Mouse (Mus musculus) limb, embryonic 15.5 days (tissue): ENCODE measurements around the gene Kdsr. TPM values are rescaled to one million over a fixed set of nuclear protein-coding genes. Genes with fewer than 3 reads are reported as not detected.

Source experiments
- ATAC-seq: fragments of 200-750 bp; cut with Nextera tagmentation; 2 replicates; pipeline ENCODE4 v1.8.0; 2017; ENCODE audit warnings: low read depth, moderate TSS enrichment; ENCODE audit not compliant: insufficient number of reproducible peaks, low FRiP score, low TSS enrichment
- H3K27ac ChIP-seq: fragments of 300-500 bp; sonication (generic); 2 replicates; pipeline ENCODE4 v1.5.1; 2015; ENCODE audit warnings: moderate library complexity, mild to moderate bottlenecking, inconsistent platforms
- H3K27me3 ChIP-seq: fragments of 300-500 bp; sonication (generic); 2 replicates; pipeline ENCODE4 v1.6.1; 2015; ENCODE audit warnings: inconsistent platforms
- H3K36me3 ChIP-seq: fragments of 300-500 bp; sonication (generic); 2 replicates; pipeline ENCODE4 v1.6.1; 2015; ENCODE audit warnings: inconsistent platforms
- H3K4me1 ChIP-seq: fragments of 300-500 bp; sonication (generic); 2 replicates; pipeline ENCODE4 v1.6.1; 2015; ENCODE audit warnings: inconsistent platforms
- H3K4me2 ChIP-seq: fragments of 300-500 bp; sonication (generic); 2 replicates; pipeline ENCODE4 v1.6.1; 2015; ENCODE audit warnings: mild to moderate bottlenecking, inconsistent platforms
- H3K4me3 ChIP-seq: fragments of 300-500 bp; sonication (generic); 2 replicates; pipeline ENCODE4 v1.5.1; 2015; ENCODE audit warnings: mild to moderate bottlenecking, inconsistent platforms
- H3K9ac ChIP-seq: fragments of 300-500 bp; sonication (generic); 2 replicates; pipeline ENCODE4 v1.6.1; 2015; ENCODE audit warnings: inconsistent platforms
- H3K9me3 ChIP-seq: fragments of 300-500 bp; sonication (generic); 2 replicates; pipeline ENCODE4 v1.6.1; 2016; ENCODE audit warnings: inconsistent platforms
- WGBS: fragments of 180-500 bp; shearing (Covaris S2); methylation state at CpG from one replicate; pipeline ENCODE4 v1.1.7; 2015; 5-methylcytosine and 5-hydroxymethylcytosine counted together
- polyA plus RNA-seq: library from polyadenylated mRNA; unstranded; fragments of >200 nt; fragmentation: Nextera tagmentation; extraction: Ambion mirVana; gene quantifications from 2 replicates; pipeline ENCODE4 v1.2.1, GENCODE M21; 2015

Kdsr gene
- polyA plus RNA-seq, 1 experiment from 2014 or later, result 19.4 TPM

- H3K9ac ChIP-seq, result no peak overlapping the region
- H3K4me3 ChIP-seq, result no peak overlapping the region
- H3K9me3 ChIP-seq, result no peaks in the 10 kb centered on the region
- H3K27ac ChIP-seq, result no peak overlapping the region
- no peaks in the 10 kb centered on the region for H3K4me1 ChIP-seq
- H3K4me2 ChIP-seq, result no peak overlapping the region
- no peaks in the 10 kb centered on the region for H3K27me3 ChIP-seq
- H3K36me3 ChIP-seq, result peaks cover 27% of the 10 kb centered on the region
- WGBS, result 90% methylated on average over 3 of the region's 3 CpGs
- no peak for ATAC-seq
These were observed 4.8 kb upstream of the Kdsr start for GRCm38 (mm10) chr1:106764281-106764680.

- no peaks in the 10 kb centered on the region for H3K9me3 ChIP-seq
- H3K4me2 ChIP-seq, result no peak overlapping the region
- H3K4me3 ChIP-seq, result no peak overlapping the region
- WGBS, result 88% methylated on average over 3 of the region's 3 CpGs
- no peaks in the 10 kb centered on the region for H3K27me3 ChIP-seq
- ATAC-seq, result no peak
- 0 out of 2 replicates have a peak overlapping the region, but pooled peaks have one; percentile 11 for H3K27ac ChIP-seq
- H3K9ac ChIP-seq, result no peak overlapping the region
- H3K36me3 ChIP-seq, result peaks cover 1% of the 10 kb centered on the region
- H3K4me1 ChIP-seq, result peaks cover 12% of the 10 kb centered on the region
These were observed 1.2 kb upstream of the Kdsr start for GRCm38 (mm10) chr1:106760750-106761149.

- WGBS, result 2% methylated on average over 34 of the region's 34 CpGs
- H3K9me3 ChIP-seq, result no peaks in the 10 kb centered on the region
- peaks cover 3% of the 10 kb centered on the region for H3K36me3 ChIP-seq
- H3K4me3 ChIP-seq, result peak overlapping the region; percentile 83
- peak overlapping the region; percentile 93 for H3K4me2 ChIP-seq
- ATAC-seq, result peak; percentile 35
- peak overlapping the region; percentile 72 for H3K9ac ChIP-seq
- H3K27ac ChIP-seq, result peak overlapping the region; percentile 86
- H3K4me1 ChIP-seq, result peaks cover 12% of the 10 kb centered on the region
- no peaks in the 10 kb centered on the region for H3K27me3 ChIP-seq
These were observed 574 bp downstream of the Kdsr start for GRCm38 (mm10) chr1:106758734-106759571.

GRCm38 (mm10) chr1:106756633-106757032 is 2.9 kb downstream of the Kdsr start:
- H3K4me2 ChIP-seq, result no peak overlapping the region
- H3K4me1 ChIP-seq, result peaks cover 12% of the 10 kb centered on the region
- WGBS, result 87% methylated on average over 4 of the region's 4 CpGs
- peaks cover 3% of the 10 kb centered on the region; the same call in 1 of the 2 replicates for H3K36me3 ChIP-seq
- no peaks in the 10 kb centered on the region for H3K27me3 ChIP-seq
- ATAC-seq, result no peak
- H3K27ac ChIP-seq, result no peak overlapping the region
- no peak overlapping the region for H3K9ac ChIP-seq
- H3K9me3 ChIP-seq, result no peaks in the 10 kb centered on the region
- H3K4me3 ChIP-seq, result no peak overlapping the region

GRCm38 (mm10) chr1:106752013-106752412 is 7.5 kb downstream of the Kdsr start:
- ATAC-seq, result no peak
- Histone ChIP-seq H3K4me1 (no peaks in the 10 kb centered on the region), H3K4me2 (no peak overlapping the region), H3K9me3 (no peaks in the 10 kb centered on the region), H3K4me3 (no peak overlapping the region), H3K36me3 (peaks cover 12% of the 10 kb centered on the region; the same call in 1 of the 2 replicates), H3K27me3 (no peaks in the 10 kb centered on the region), H3K9ac (no peak overlapping the region), H3K27ac (no peak overlapping the region)
- WGBS, result 82% methylated on average over 5 of the region's 5 CpGs

GRCm38 (mm10) chr1:106750656-106751055 is 8.9 kb downstream of the Kdsr start:
- no peaks in the 10 kb centered on the region for H3K9me3 ChIP-seq
- no peak overlapping the region for H3K27ac ChIP-seq
- no peaks in the 10 kb centered on the region for H3K27me3 ChIP-seq
- H3K36me3 ChIP-seq, result peaks cover 23% of the 10 kb centered on the region; the same call in 1 of the 2 replicates
- H3K4me3 ChIP-seq, result no peak overlapping the region
- H3K9ac ChIP-seq, result no peak overlapping the region
- no peak for ATAC-seq
- H3K4me2 ChIP-seq, result no peak overlapping the region
- 74% methylated on average over 1 of the region's 1 CpGs for WGBS
- no peaks in the 10 kb centered on the region for H3K4me1 ChIP-seq

GRCm38 (mm10) chr1:106748555-106749315 is 10.8 kb downstream of the Kdsr start:
- peaks cover 20% of the 10 kb centered on the region; the same call in 1 of the 2 replicates for H3K36me3 ChIP-seq
- 85% methylated on average over 6 of the region's 6 CpGs for WGBS

GRCm38 (mm10) chr1:106742980-106743379 is 16.5 kb downstream of the Kdsr start:
- Histone ChIP-seq H3K36me3 (peaks cover 42% of the 10 kb centered on the region), H3K9me3 (no peaks in the 10 kb centered on the region), H3K27ac (no peak overlapping the region), H3K4me2 (no peak overlapping the region), H3K4me3 (no peak overlapping the region), H3K4me1 (no peaks in the 10 kb centered on the region), H3K9ac (no peak overlapping the region), H3K27me3 (no peaks in the 10 kb centered on the region)
- WGBS, result 61% methylated on average over 6 of the region's 6 CpGs
- no peak for ATAC-seq

More at GRCm38 (mm10) chr1:106748555-106749315, 10.8 kb downstream of the Kdsr start:
- ATAC-seq, result no peak
- H3K27me3 ChIP-seq, result no peaks in the 10 kb centered on the region
- no peaks in the 10 kb centered on the region for H3K4me1 ChIP-seq
- H3K4me2 ChIP-seq, result no peak overlapping the region
- H3K9me3 ChIP-seq, result no peaks in the 10 kb centered on the region
- no peak overlapping the region for H3K9ac ChIP-seq
- H3K27ac ChIP-seq, result no peak overlapping the region
- H3K4me3 ChIP-seq, result no peak overlapping the region

GRCm38 (mm10) chr1:106740735-106741134 is 18.8 kb downstream of the Kdsr start:
- WGBS, result 88% methylated on average over 4 of the region's 4 CpGs
- H3K9me3 ChIP-seq, result no peaks in the 10 kb centered on the region
- ATAC-seq, result no peak

GRCm38 (mm10) chr1:106739810-106740209 is 19.7 kb downstream of the Kdsr start:
- Histone ChIP-seq H3K4me1 (no peaks in the 10 kb centered on the region), H3K27ac (no peak overlapping the region), H3K4me3 (no peak overlapping the region), H3K27me3 (no peaks in the 10 kb centered on the region), H3K36me3 (peaks cover 35% of the 10 kb centered on the region), H3K9me3 (no peaks in the 10 kb centered on the region), H3K4me2 (no peak overlapping the region), H3K9ac (no peak overlapping the region)
- 90% methylated on average over 5 of the region's 5 CpGs for WGBS
- ATAC-seq, result no peak

More at GRCm38 (mm10) chr1:106740735-106741134, 18.8 kb downstream of the Kdsr start:
- no peak overlapping the region for H3K27ac ChIP-seq
- H3K4me3 ChIP-seq, result no peak overlapping the region
- H3K4me1 ChIP-seq, result no peaks in the 10 kb centered on the region
- no peak overlapping the region for H3K9ac ChIP-seq
- no peaks in the 10 kb centered on the region for H3K27me3 ChIP-seq
- no peak overlapping the region for H3K4me2 ChIP-seq
- H3K36me3 ChIP-seq, result peaks cover 35% of the 10 kb centered on the region

- H3K4me1 ChIP-seq, result no peaks in the 10 kb centered on the region
- H3K27ac ChIP-seq, result no peak overlapping the region
- no peak overlapping the region for H3K4me2 ChIP-seq
- no peaks in the 10 kb centered on the region for H3K9me3 ChIP-seq
- H3K27me3 ChIP-seq, result no peaks in the 10 kb centered on the region
- peaks cover 46% of the 10 kb centered on the region for H3K36me3 ChIP-seq
- no peak for ATAC-seq
- WGBS, result 87% methylated on average over 3 of the region's 3 CpGs
- H3K4me3 ChIP-seq, result no peak overlapping the region
- H3K9ac ChIP-seq, result no peak overlapping the region
These were observed 21.4 kb downstream of the Kdsr start for GRCm38 (mm10) chr1:106738092-106738491.

GRCm38 (mm10) chr1:106736211-106736610 is 23.3 kb downstream of the Kdsr start:
- Histone ChIP-seq H3K4me3 (no peak overlapping the region), H3K27me3 (no peaks in the 10 kb centered on the region)
- ATAC-seq, result no peak

More at GRCm38 (mm10) chr1:106736211-106736610, 23.3 kb downstream of the Kdsr start:
- H3K27ac ChIP-seq, result no peak overlapping the region
- 96% methylated on average over 8 of the region's 8 CpGs for WGBS
- H3K4me2 ChIP-seq, result no peak overlapping the region
- no peaks in the 10 kb centered on the region for H3K4me1 ChIP-seq
- peaks cover 39% of the 10 kb centered on the region for H3K36me3 ChIP-seq
- H3K9me3 ChIP-seq, result no peaks in the 10 kb centered on the region
- H3K9ac ChIP-seq, result no peak overlapping the region
